Mouse (Mus musculus) forelimb bud, embryonic 11.5 days (tissue): Measurements from ENCODE around the gene Il16.
A peak's percentile ranks its signal among the peaks of the same experiment; 100 is the strongest.

ENCODE experiments used
- DNase-seq: peaks from one replicate; pipeline ENCODE4 v3.0.0-alpha.2; 2012; ENCODE audit warnings: low read depth, low spot score

The Il16 gene

GRCm38 (mm10) chr7:83682640-83683274 lies 62.8 kb downstream of the Il16 start:
- no peak for DNase-seq

GRCm38 (mm10) chr7:83678506-83678905 lies 67.0 kb downstream of the Il16 start:
- DNase-seq: no peak

- DNase-seq: no peak
Observed at GRCm38 (mm10) chr7:83677296-83677695, 68.2 kb downstream of the Il16 start.

- DNase-seq: no peak
Observed at GRCm38 (mm10) chr7:83675545-83676254, 69.8 kb downstream of the Il16 start.

- no peak for DNase-seq
Observed at GRCm38 (mm10) chr7:83671573-83671972, 74.0 kb downstream of the Il16 start.

- peak; percentile 72 for DNase-seq
Observed at GRCm38 (mm10) chr7:83668724-83669123, 76.8 kb downstream of the Il16 start.

GRCm38 (mm10) chr7:83667936-83668645 lies 77.4 kb downstream of the Il16 start:
- DNase-seq: no peak

- no peak for DNase-seq
Observed at GRCm38 (mm10) chr7:83666087-83666595, 79.4 kb downstream of the Il16 start.

GRCm38 (mm10) chr7:83662711-83663375 lies 82.7 kb downstream of the Il16 start:
- DNase-seq: no peak

GRCm38 (mm10) chr7:83661763-83662162 lies 83.8 kb downstream of the Il16 start:
- DNase-seq: no peak

GRCm38 (mm10) chr7:83661031-83661430 lies 84.5 kb downstream of the Il16 start:
- DNase-seq: no peak

GRCm38 (mm10) chr7:83660273-83660691 lies 85.2 kb downstream of the Il16 start:
- DNase-seq: no peak

- DNase-seq: no peak
Observed at GRCm38 (mm10) chr7:83659159-83660065, 86.1 kb downstream of the Il16 start.

GRCm38 (mm10) chr7:83658716-83659115 lies 86.8 kb downstream of the Il16 start:
- DNase-seq: no peak

GRCm38 (mm10) chr7:83654938-83655630 lies 90.4 kb downstream of the Il16 start:
- no peak for DNase-seq

- DNase-seq: no peak
Observed at GRCm38 (mm10) chr7:83654196-83654595, 91.3 kb downstream of the Il16 start.

GRCm38 (mm10) chr7:83653605-83654051 lies 91.9 kb downstream of the Il16 start:
- no peak for DNase-seq

GRCm38 (mm10) chr7:83652498-83652897 lies 93.0 kb downstream of the Il16 start:
- DNase-seq: no peak

- DNase-seq: no peak
Observed at GRCm38 (mm10) chr7:83650638-83651037, 94.9 kb downstream of the Il16 start.

GRCm38 (mm10) chr7:83648807-83649206 lies 96.7 kb downstream of the Il16 start:
- no peak for DNase-seq
